Mouse (Mus musculus) neutrophil, adult 83 days (primary cell): ENCODE results near the gene Zfp51. TPM values are rescaled to one million over a fixed set of nuclear protein-coding genes. Genes with fewer than 3 reads are reported as not detected.

Experiments used
- total RNA-seq, 2 experiments: library from RNA; stranded (reverse); gene quantifications; one replicate each; pipeline ENCODE4 v1.2.4; 2023

Zfp51 gene
- 1 to 10 TPM; 8.0 to 8.2 TPM for total RNA-seq

DNA sequence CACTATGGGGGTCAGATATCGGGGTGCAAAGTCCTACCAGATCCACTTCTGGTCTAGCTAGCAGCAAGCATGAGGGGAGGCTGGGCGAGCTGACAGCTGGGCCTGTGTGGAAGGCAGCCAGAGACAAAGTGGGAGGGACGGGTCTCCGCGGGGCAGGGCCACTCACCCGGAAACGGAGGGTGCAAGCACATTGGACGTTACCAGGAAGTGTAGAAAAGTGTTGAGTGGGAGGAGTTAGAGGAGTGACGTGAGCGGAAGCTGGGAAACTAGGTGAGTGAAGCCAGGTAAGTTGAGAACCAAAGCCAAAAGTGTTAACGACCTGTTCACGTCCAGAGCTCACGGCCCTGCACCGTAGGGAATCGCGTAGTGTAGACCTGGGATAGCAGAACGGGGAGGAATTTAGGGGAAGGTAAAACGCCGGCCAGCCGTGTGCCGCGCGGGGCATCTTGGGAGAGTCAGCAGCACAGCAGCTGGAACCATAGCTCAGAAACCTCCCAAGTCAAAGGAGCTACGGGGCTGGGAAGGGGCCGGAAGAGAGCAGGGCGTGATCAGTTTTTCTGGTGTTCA is at the start of gene Zfp51:
Zfp51 (plus strand) TSS at position 237 of the 567 bp plus-strand sequence.

DNA sequence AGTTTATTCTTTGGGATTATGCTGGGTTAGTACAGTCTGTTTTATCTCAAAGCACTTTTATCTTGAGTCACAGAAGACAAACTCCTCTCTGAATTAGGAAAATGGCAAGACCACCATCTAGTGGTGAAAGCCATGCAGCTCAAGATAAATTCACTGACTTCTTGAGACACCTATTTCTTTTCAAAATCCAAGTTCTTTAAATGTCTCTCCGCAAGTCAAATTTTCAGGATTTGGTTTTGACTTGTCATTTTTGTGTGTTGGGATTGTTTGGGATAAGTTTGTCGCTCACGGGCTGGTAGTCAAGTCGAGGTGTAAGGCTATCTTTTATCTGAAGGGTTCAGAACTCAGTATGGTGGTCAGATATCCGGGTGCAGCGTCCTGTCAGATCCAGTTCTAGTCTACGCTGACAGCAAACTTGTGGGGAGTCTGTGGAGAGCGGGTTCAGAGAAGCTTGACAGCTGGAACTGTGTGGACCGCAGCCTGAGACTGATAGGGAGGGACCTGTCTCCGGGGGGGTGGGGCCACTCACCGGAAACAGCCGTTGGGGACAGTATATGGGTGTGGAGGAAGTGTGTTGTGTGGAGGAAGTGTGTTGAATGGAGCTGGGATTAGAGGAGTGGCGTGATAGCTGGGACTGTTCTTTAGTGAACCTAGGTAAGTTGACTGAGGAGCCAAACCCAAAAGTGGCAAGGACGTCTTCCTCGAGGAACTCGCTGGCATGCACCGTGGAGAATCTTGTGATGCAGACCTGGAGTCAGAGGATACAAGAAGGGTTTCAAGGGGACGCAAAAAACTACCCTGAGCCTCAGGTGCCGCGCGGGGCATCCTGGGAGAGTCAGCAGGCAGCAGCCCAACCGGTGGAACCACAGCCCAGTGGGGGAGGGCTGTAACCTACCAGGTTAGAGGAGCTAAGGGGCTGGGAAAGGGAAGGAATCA is 27.2 kb upstream of the Zfp51 start, which contains the start of gene Zfp54:
Zfp54 (plus strand) TSS at position 564 of the 936 bp plus-strand sequence.

GRCm38 (mm10) chr17:21488760-21489499 is 38.8 kb downstream of the Zfp51 start, which contains the start of gene Zfp53:
Zfp53 (plus strand) TSS chr17:21488998.

Other genes starting within 250 kb of the Zfp51 start
- not detected for gene Vmn1r234, start 224.3 kb upstream of the Zfp51 start, total RNA-seq
- gene Vmn1r235, start 194.0 kb upstream of the Zfp51 start, total RNA-seq, result not detected
- not detected for gene Vmn1r236, start 167.4 kb upstream of the Zfp51 start, total RNA-seq
- not detected for gene Vmn1r237, start 138.5 kb upstream of the Zfp51 start, total RNA-seq
- 1 to 10 TPM; 2.1 to 3.0 TPM for gene Zfp677, start 66.6 kb upstream of the Zfp51 start, total RNA-seq
- 1 to 10 TPM; 1.8 to 2.0 TPM for gene Zfp54, start 27.1 kb upstream of the Zfp51 start, total RNA-seq
- gene Zfp53, start 38.6 kb downstream of the Zfp51 start, total RNA-seq, result 10 to 100 TPM in 1 of 2 experiments, 1 to 10 TPM in 1; 8.4 to 10.4 TPM
- 1 to 10 TPM; 8.6 to 8.7 TPM for gene Zfp52, start 85.2 kb downstream of the Zfp51 start, total RNA-seq
- 1 to 10 TPM; 2.4 to 3.0 TPM for gene Zfp948, start 116.6 kb downstream of the Zfp51 start, total RNA-seq
- gene Zfp983, start 200.2 kb downstream of the Zfp51 start, total RNA-seq, result 1 to 10 TPM; 4.4 TPM
- 10 to 100 TPM in 1 of 2 experiments, not detected in 1; 10.2 TPM for gene Gm10226, start 241.5 kb downstream of the Zfp51 start, total RNA-seq